Mouse (Mus musculus) hematopoietic stem cell, adult 5-6 weeks (primary cell): ENCODE measurements around the gene Tatdn3. TPM values are rescaled to one million over a fixed set of nuclear protein-coding genes. Genes with fewer than 3 reads are reported as not detected.

ENCODE experiments used
- ATAC-seq, 2 experiments: fragments of 125-278 bp in 1 of 2; replicated peaks in 1 of 2; 2 replicates each; pipeline ENCODE4 v1.8.0; 2016 to 2017; ENCODE audit warnings: inconsistent platforms in 2 of 2, mild to moderate bottlenecking in 2 of 2, moderate number of reproducible peaks in 2 of 2, low read depth in 1 of 2, moderate TSS enrichment in 1 of 2; ENCODE audit not compliant: low FRiP score in 2 of 2, poor library complexity in 2 of 2, severe bottlenecking in 2 of 2, insufficient read depth in 1 of 2, low TSS enrichment in 1 of 2
- total RNA-seq: library from RNA; stranded (forward); fragments of 172-1452, 232-1000 nt; gene quantifications from 2 replicates; pipeline ENCODE4 v1.2.3, GENCODE M21; 2017

Tatdn3 gene
- total RNA-seq, 1 experiment from 2014 or later = 12.4 TPM

- ATAC-seq = peak; percentile 94 to 98
Measured at GRCm38 (mm10) chr1:191085597-191085996, 22.9 kb upstream of the Tatdn3 start.

GRCm38 (mm10) chr1:191084951-191085559 is 22.3 kb upstream of the Tatdn3 start:
- ATAC-seq = no peak

GRCm38 (mm10) chr1:191083230-191083629 is 20.5 kb upstream of the Tatdn3 start:
- no peak for ATAC-seq

GRCm38 (mm10) chr1:191075199-191075883 is 12.6 kb upstream of the Tatdn3 start:
- peak in 1 of 2 experiments; percentile 27; a peak in 1 of 4 replicates for ATAC-seq

GRCm38 (mm10) chr1:191073486-191073885 is 10.8 kb upstream of the Tatdn3 start:
- ATAC-seq = no peak

GRCm38 (mm10) chr1:191073001-191073400 is 10.3 kb upstream of the Tatdn3 start:
- ATAC-seq = peak; percentile 55 to 64; a peak in 3 of 4 replicates

- no peak for ATAC-seq
Measured at GRCm38 (mm10) chr1:191072329-191072913, 9.7 kb upstream of the Tatdn3 start.

GRCm38 (mm10) chr1:191071613-191072012 is 8.9 kb upstream of the Tatdn3 start:
- ATAC-seq = no peak

GRCm38 (mm10) chr1:191070259-191070658 is 7.5 kb upstream of the Tatdn3 start:
- ATAC-seq = no peak

- no peak for ATAC-seq
Measured at GRCm38 (mm10) chr1:191068377-191068776, 5.6 kb upstream of the Tatdn3 start.

GRCm38 (mm10) chr1:191065188-191065587 is 2.5 kb upstream of the Tatdn3 start:
- no peak for ATAC-seq

- no peak for ATAC-seq
Measured at GRCm38 (mm10) chr1:191064535-191064934, 1.8 kb upstream of the Tatdn3 start.

GRCm38 (mm10) chr1:191063700-191064099 is 968 bp upstream of the Tatdn3 start:
- no peak for ATAC-seq

- ATAC-seq = peak; percentile 18 to 40; a peak in 3 of 4 replicates
Measured at GRCm38 (mm10) chr1:191062241-191062780, 421 bp downstream of the Tatdn3 start.

GRCm38 (mm10) chr1:191057461-191057860 is 5.3 kb downstream of the Tatdn3 start:
- ATAC-seq = no peak

GRCm38 (mm10) chr1:191055533-191055873 is 7.2 kb downstream of the Tatdn3 start:
- peak in 1 of 2 experiments; percentile 42; a peak in 1 of 4 replicates for ATAC-seq

- ATAC-seq = peak in 1 of 2 experiments; percentile 71; a peak in 1 of 4 replicates
Measured at GRCm38 (mm10) chr1:191054870-191055532, 7.7 kb downstream of the Tatdn3 start.

GRCm38 (mm10) chr1:191053555-191053954 is 9.2 kb downstream of the Tatdn3 start:
- ATAC-seq = no peak
